Mouse (Mus musculus): ENCODE results near the gene Prpf6.

Gene Prpf6

GRCm38 (mm10) chr2:181597378-181598061 is 5.9 kb downstream of the Prpf6 start:
- DNase-seq (ENCODE audit: low spot score): no peak

- no peak for DNase-seq (ENCODE audit: low spot score)
Observed at GRCm38 (mm10) chr2:181598454-181599351, 7.0 kb downstream of the Prpf6 start, which contains the start of gene Samd10. Samd10 (minus strand) TSS chr2:181599212.

GRCm38 (mm10) chr2:181600226-181600758 is 8.6 kb downstream of the Prpf6 start:
- no peak for DNase-seq (ENCODE audit: low spot score)

GRCm38 (mm10) chr2:181600828-181601750 is 9.4 kb downstream of the Prpf6 start:
- peak; percentile 88 for DNase-seq (ENCODE audit: low spot score)

- no peak for DNase-seq (ENCODE audit: low spot score)
Observed at GRCm38 (mm10) chr2:181601751-181602145, 10.1 kb downstream of the Prpf6 start.

GRCm38 (mm10) chr2:181602367-181602766 is 10.7 kb downstream of the Prpf6 start:
- no peak for DNase-seq (ENCODE audit: low spot score)

- no peak for DNase-seq (ENCODE audit: low spot score)
Observed at GRCm38 (mm10) chr2:181618761-181619495, 27.3 kb downstream of the Prpf6 start.

GRCm38 (mm10) chr2:181623401-181623800 is 31.7 kb downstream of the Prpf6 start:
- no peak for DNase-seq (ENCODE audit: low spot score)

GRCm38 (mm10) chr2:181628471-181628870 is 36.8 kb downstream of the Prpf6 start:
- no peak for DNase-seq (ENCODE audit: low spot score)

GRCm38 (mm10) chr2:181632624-181633023 is 41.0 kb downstream of the Prpf6 start:
- no peak for DNase-seq (ENCODE audit: low spot score)

- no peak for DNase-seq (ENCODE audit: low spot score)
Observed at GRCm38 (mm10) chr2:181635865-181636264, 44.2 kb downstream of the Prpf6 start.

GRCm38 (mm10) chr2:181644361-181644760 is 52.7 kb downstream of the Prpf6 start:
- DNase-seq (ENCODE audit: low spot score): no peak

GRCm38 (mm10) chr2:181645666-181646065 is 54.0 kb downstream of the Prpf6 start:
- DNase-seq (ENCODE audit: low spot score): no peak

- no peak for DNase-seq (ENCODE audit: low spot score)
Observed at GRCm38 (mm10) chr2:181646626-181647472, 55.2 kb downstream of the Prpf6 start.

GRCm38 (mm10) chr2:181648926-181649325 is 57.3 kb downstream of the Prpf6 start:
- DNase-seq (ENCODE audit: low spot score): no peak

GRCm38 (mm10) chr2:181653065-181653464 is 61.4 kb downstream of the Prpf6 start:
- no peak for DNase-seq (ENCODE audit: low spot score)

- no peak for DNase-seq (ENCODE audit: low spot score)
Observed at GRCm38 (mm10) chr2:181653523-181653922, 61.9 kb downstream of the Prpf6 start.

GRCm38 (mm10) chr2:181656734-181657133 is 65.1 kb downstream of the Prpf6 start, which contains the start of gene Gm29797:
Gm29797 (plus strand) TSS chr2:181657034.
- no peak for DNase-seq (ENCODE audit: low spot score)

- DNase-seq (ENCODE audit: low spot score): no peak
Observed at GRCm38 (mm10) chr2:181657441-181657840, 65.8 kb downstream of the Prpf6 start.

- no peak for DNase-seq (ENCODE audit: low spot score)
Observed at GRCm38 (mm10) chr2:181658528-181658927, 66.9 kb downstream of the Prpf6 start.

Measured in ovary, postnatal 10 days (tissue).